Mouse (Mus musculus) bone marrow macrophage, adult 2 months (primary cell): ENCODE data around the gene Oscp1.

Source experiments
- CTCF ChIP-seq: IDR thresholded peaks from 2 replicates; pipeline ENCODE4 v1.5.1; 2012; ENCODE audit warnings: low read depth, mild to moderate bottlenecking, low read length, moderate library complexity
- POLR2A ChIP-seq: IDR thresholded peaks from 2 replicates; pipeline ENCODE4 v1.6.1; 2012; ENCODE audit warnings: mild to moderate bottlenecking, low read depth, low read length, borderline replicate concordance

- TF ChIP-seq CTCF, result no peak
- no peak for TF ChIP-seq POLR2A
Measured at GRCm38 (mm10) chr4:126090848-126091124, 32.4 kb downstream of the Oscp1 start.
